Mouse (Mus musculus) Patski (cell line): ENCODE data around the gene Castor1. TPM values are rescaled to one million over a fixed set of nuclear protein-coding genes. Genes with fewer than 3 reads are reported as not detected.
"Not testable (repeated sequence)": the region's sequence is repeated elsewhere in the genome, so short reads cannot be mapped to it uniquely, and the experiment has no call there.

Source experiments
- ATAC-seq: fragments of 100-300 bp; one replicate; pipeline ENCODE4 v1.8.0; 2021
- CTCF ChIA-PET: fragments of 350-600 bp; sonication (Branson Sonifier 250); formaldehyde crosslinking; loops from one replicate; lab custom pipeline; 2022; ENCODE audit warnings: inconsistent platforms; lab: Charles Lee
- POLR2A ChIA-PET: fragments of 350-600 bp; sonication (Branson Sonifier 250); formaldehyde crosslinking; loops from one replicate; lab custom pipeline; 2022; ENCODE audit warnings: antibody characterized with exemption, inconsistent platforms; lab: Charles Lee
- DNase-seq: peaks from one replicate; pipeline ENCODE4 v3.0.0-alpha.2; 2011; ENCODE audit warnings: low read depth, low spot score
- H3K27me3 ChIP-seq: fragments of 371-371 bp; one replicate; pipeline ENCODE4 v1.5.1; 2021
- CTCF ChIP-seq: fragments of 100-300 bp; IDR thresholded peaks from one replicate; pipeline ENCODE4 v1.5.1; 2021
- in situ Hi-C: fragments of 300-500 bp; cut with MboI; formaldehyde crosslinking; loops from 3 replicates; pipeline ENCODE4 v1.11.1; 2018; ENCODE audit warnings: low pct_unique_long_range_greater_than_20kb, mixed read lengths
- polyA plus RNA-seq: library from polyadenylated mRNA; unstranded; gene quantifications from one replicate; pipeline ENCODE4 v1.2.3, GENCODE M21; 2021

Castor1 gene
- polyA plus RNA-seq = 0.35 TPM

DNA sequence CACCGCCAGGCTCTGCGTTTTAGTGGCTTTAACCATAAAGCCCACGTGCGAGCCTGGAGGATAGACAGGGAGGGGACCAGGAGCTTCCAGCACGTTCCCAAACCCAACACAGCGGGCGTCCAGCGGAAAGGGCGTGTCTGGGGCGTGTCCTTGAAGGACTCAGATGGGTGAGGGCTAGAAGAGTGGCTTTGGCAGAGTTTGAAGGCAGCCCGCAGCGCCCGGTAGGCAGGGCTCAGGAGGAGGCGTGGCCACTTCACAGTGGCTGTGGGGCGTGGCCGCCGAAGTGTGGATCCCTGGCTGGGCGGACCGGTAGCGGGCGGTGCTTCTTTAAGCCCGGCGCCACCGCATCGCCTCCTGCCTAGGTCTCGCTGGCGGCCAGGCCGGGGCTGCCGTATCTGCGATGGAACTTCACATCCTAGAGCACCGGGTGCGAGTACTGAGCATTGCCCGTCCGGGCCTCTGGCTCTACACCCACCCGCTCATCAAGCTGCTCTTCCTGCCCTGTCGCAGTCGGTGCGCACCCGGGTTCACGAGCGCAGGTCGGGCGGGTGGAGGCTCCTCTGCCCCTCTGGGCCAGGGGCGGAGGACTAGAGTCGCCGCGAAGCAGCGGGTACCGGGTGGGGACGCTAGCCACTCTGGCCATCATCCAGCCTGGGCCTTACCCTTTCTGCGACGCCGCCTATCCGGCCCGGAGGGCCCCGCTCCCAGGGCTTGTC lies at the start of gene Castor1:
Gene Castor1, plus strand, starts transcription at position 312 of the 716 bp plus-strand sequence.
- in situ Hi-C loops = loop anchor here (5.0 to 10.0 kb wide), 2 partner anchors 81 to 163 kb away; partner anchors contain the start of gene Rnf215
- H3K27me3 ChIP-seq = no peaks in the 10 kb centered on the region
- TF ChIP-seq CTCF = no peak
- ChIA-PET POLR2A (interaction anchor here (1.2 kb wide), 1 partner anchor 34 kb away, joined by 5 read pairs; no protein-coding TSS in a partner anchor), CTCF (interaction anchor here (1.0 to 2.0 kb wide), 7 partner anchors 8 to 100 kb away, joined by 4 to 24 read pairs (median 6); partner anchors contain the start of genes Lif and Rnf215)
- ATAC-seq (no peak), DNase-seq (no peak)

DNA sequence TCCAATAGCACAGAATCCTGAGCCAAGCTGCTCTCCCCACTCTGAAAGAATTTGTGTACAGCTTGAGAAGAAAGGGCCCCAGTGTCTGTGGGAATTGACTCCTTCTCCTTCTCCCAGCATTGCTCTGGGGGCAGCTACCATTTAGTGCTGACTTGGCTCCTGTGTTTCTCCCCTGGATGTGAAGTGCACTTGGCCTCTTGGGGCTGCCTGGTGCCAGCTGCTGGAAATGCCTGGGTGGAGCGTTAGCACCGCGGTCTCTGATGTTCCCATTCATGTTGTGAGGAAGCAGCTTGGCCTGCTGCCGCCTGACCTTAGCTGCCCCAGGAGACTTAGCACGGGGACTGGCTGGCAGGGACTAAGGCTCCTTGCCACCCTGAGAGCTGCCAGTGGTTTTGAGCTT lies 43.4 kb upstream of the Castor1 start:
- no peak for TF ChIP-seq CTCF
- POLR2A ChIA-PET = interaction anchor here (1.3 kb wide), 1 partner anchor 8 kb away, joined by 4 read pairs; no protein-coding TSS in a partner anchor
- in situ Hi-C loops = no loop called here

DNA sequence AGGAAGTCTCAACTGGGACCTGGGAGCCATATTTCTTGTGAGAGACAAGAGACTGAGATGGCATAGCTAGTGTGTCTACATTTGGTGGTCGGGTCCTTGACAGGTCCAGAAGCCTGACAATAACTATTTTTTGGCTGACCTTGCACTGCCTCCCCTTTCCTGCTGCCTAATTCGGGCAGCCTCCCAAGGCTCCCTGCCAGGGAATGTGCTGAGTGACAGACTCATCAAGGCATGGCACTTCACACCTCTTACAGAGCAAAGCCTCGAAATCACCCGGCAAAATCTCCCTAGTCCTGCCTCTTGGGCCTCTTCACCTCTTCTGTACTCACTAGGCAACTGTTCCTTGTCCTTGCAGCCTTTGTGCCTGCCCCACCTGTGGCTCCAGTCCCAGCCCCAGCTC lies 40.3 kb upstream of the Castor1 start:
- TF ChIP-seq CTCF = no peak
- DNase-seq (no peak), ATAC-seq (no peak)
- in situ Hi-C loops = no loop called here
- no peaks in the 10 kb centered on the region for H3K27me3 ChIP-seq
- CTCF ChIA-PET = no interaction called here
- POLR2A ChIA-PET = interaction anchor here (1.2 to 1.7 kb wide), 2 partner anchors 12 to 18 kb away, joined by 3 to 5 read pairs; partner anchors contain the start of genes Ccdc157 and Sf3a1

More for the DNA sequence above, 43.4 kb upstream of the Castor1 start:
- CTCF ChIA-PET = interaction anchor here (1.1 kb wide), 2 partner anchors 9 to 45 kb away, joined by 3 to 4 read pairs; no protein-coding TSS in a partner anchor
- no peaks in the 10 kb centered on the region for H3K27me3 ChIP-seq
- DNase-seq (no peak), ATAC-seq (no peak)

DNA sequence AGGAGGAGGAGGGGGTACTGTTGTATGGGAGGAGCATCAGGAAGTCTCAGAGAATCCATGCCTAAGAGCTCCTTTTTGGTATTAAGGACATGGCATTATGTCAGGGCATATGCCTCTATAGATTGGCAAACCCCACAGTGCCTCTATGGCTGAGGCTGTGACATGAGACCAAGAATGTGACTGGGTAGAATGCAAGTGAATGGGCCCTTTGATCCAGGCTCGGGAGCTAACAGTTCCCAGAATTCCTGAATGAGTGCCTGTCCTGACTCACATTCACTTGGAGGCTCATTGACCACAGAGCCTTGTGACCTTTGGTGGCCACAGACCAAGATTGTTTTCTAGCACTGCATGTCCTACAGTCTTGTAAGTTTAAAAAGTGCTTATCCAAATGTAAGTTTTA lies 36.0 kb upstream of the Castor1 start:
- in situ Hi-C loops = no loop called here
- no peak for TF ChIP-seq CTCF
- no peak for DNase-seq
- POLR2A ChIA-PET = interaction anchor here (1.3 to 1.8 kb wide), 3 partner anchors 8 to 34 kb away, joined by 4 read pairs; partner anchors contain the start of genes Ccdc157 and Sf3a1
- no peaks in the 10 kb centered on the region for H3K27me3 ChIP-seq
- no peak for ATAC-seq
- CTCF ChIA-PET = interaction anchor here (1.1 kb wide), 1 partner anchor 14 kb away, joined by 3 read pairs; no protein-coding TSS in a partner anchor

DNA sequence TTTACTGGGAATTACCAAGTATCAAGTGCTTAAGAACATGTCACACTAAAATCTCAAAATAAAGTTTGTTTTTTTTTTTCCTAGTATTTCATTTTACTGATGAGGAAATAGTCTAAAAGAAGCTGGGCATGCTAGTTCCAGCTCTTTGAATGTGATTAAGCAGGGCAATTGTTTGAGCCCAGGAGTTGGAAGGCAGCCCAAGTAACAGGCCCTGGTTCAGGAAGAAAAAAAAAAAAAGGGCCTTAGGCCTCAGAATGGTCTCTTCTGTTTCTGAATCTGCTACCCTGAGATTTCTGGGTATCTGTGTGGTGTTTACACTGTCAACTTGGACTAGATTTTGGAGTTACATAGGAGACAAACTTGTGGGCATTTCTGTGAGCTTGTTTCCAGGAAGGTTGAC lies 34.5 kb upstream of the Castor1 start:
- POLR2A ChIA-PET = interaction anchor here (0.8 to 1.3 kb wide), 3 partner anchors 9 to 35 kb away, joined by 4 to 5 read pairs (median 5); no protein-coding TSS in a partner anchor
- in situ Hi-C loops = no loop called here
- DNase-seq (no peak), ATAC-seq (no peak)
- TF ChIP-seq CTCF = no peak
- H3K27me3 ChIP-seq = no peaks in the 10 kb centered on the region
- CTCF ChIA-PET = interaction anchor here (1.0 to 2.2 kb wide), 11 partner anchors 10 to 49 kb away, joined by 3 to 11 read pairs (median 4); partner anchors contain the start of gene Castor1

DNA sequence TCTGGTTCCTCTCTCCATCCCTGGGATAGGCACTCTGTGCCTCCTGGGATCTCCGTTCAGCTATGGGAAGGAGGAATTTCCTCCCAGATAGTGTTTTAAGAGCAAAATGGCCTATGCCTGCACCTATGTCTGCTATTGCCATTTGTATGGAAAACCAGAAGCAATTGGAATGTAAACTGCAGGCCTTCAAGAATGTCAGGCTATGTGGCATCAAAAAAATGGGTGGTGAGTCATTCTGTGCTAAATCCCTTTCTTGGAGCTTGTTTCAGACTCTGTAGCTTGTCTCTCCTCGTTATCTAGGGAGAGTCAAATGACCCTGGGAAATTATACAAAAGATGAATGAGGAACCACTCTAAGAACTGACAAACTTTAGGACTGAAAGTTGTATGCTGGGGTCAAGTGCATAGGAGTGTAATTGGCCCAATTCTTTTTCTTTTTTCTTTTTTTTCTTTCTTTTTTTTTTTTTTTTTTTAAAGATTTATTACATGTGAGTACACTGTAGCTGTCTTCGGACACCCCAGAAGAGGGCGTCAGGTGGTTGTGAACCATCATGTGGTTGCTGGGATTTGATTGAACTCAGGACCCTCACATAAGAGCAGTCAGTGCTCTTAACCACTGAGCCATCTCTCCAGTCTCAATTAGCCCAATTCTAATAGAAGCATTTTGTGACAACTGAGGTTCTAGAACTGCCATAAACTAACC lies 33.6 kb upstream of the Castor1 start:
- no peak for TF ChIP-seq CTCF
- POLR2A ChIA-PET = interaction anchor here (1.0 kb wide), 1 partner anchor 35 kb away, joined by 5 read pairs; no protein-coding TSS in a partner anchor
- CTCF ChIA-PET = interaction anchor here (0.6 to 2.2 kb wide), 15 partner anchors 9 to 50 kb away, joined by 3 to 11 read pairs (median 4); partner anchors contain the start of gene Castor1
- in situ Hi-C loops = no loop called here
- ATAC-seq = peak; percentile 51
- no peaks in the 10 kb centered on the region for H3K27me3 ChIP-seq
- DNase-seq = no peak

DNA sequence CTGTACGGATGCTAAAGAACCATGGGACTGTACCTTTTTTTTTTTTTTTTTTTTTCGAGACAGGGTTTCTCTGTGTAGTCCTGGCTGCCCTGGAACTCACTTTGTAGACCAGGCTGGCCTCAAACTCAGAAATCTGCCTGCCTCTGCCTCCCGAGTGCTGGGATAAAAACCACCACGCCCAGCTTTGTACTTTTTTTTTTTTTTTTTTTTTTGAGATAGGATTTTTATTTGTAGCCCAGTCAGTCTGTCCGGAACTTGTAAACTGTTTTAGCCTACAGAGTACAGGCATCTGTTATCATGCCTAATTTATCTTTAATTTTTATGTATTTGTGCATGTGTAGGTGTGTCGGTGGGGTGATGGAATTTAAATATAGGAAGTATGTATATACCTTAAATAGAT lies 32.5 kb upstream of the Castor1 start:
- H3K27me3 ChIP-seq, ATAC-seq, in situ Hi-C loops, DNase-seq: not testable (repeated sequence)
- ChIA-PET CTCF (interaction anchor here (1.6 to 2.1 kb wide), 2 partner anchors 21 to 34 kb away, joined by 6 to 9 read pairs; no protein-coding TSS in a partner anchor), POLR2A (interaction anchor here (0.6 to 1.0 kb wide), 3 partner anchors 28 to 234 kb away, joined by 3 read pairs; no protein-coding TSS in a partner anchor)

DNA sequence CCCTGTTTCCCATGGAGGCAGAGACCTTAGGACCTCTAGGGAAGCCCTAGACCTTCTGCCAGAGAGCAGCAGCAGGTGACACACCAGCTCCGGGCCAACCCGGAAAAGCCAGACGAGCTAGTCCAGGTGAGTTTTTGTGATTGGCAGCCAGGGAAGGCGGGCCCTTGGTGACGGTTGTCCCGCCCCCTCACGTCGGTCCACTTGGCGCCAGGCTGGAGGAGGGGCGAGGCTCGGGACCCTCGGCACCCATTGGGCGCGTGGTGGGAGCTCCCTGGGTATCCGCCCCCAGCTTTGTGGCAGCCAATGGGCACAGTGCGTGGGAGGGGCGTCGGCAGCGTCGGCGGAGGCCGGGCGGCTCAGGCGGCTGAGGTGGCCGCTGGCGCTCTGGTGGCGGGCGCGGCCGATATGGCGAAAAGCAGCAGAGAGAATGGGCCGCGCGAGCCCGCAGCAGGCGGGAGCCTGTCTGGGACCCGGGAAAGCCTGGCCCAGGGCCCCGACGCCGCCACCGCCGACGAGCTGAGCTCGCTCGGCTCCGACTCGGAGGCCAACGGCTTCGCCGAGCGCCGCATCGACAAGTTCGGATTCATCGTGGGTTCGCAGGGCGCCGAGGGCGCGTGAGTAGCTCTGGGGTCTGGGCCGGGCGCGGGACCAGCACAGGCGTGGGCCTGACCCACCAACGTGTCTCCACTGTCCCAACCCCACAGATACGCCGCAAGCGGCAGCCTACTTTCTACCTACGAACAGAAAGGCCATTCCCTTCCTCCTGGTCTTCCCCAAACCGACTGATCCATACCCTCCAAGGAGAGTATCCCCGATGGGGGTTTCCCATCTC lies 31.3 kb upstream of the Castor1 start, which contains the start of gene Tbc1d10a:
Gene Tbc1d10a, plus strand, starts transcription at position 304 of the 832 bp plus-strand sequence.
- TF ChIP-seq CTCF = no peak
- no peaks in the 10 kb centered on the region for H3K27me3 ChIP-seq
- peak; percentile 85 for ATAC-seq
- peak; percentile 83 for DNase-seq
- in situ Hi-C loops = no loop called here
- ChIA-PET CTCF (interaction anchor here (0.9 to 2.1 kb wide), 8 partner anchors 9 to 72 kb away, joined by 3 to 9 read pairs (median 4); no protein-coding TSS in a partner anchor), POLR2A (interaction anchor here (0.9 to 2.0 kb wide), 6 partner anchors 10 to 100 kb away, joined by 3 to 6 read pairs (median 4); no protein-coding TSS in a partner anchor)

DNA sequence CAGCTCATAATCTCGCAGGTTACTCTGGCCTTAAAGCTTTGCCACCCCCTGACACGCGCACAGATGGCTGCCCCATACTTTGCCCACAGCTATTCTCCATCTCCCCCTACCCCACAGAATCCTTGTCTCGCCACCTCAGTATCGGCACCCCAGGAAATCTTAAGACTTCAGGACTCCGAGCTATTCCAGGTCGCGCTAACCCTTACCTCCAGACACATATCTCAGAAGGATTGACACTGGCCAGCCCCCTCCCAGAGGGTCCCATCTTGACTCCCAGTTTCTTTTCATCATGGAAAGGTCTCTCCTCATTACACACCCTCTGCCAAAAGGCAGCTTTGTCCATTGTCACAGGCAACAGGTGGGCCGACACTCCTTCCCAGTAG lies 30.7 kb upstream of the Castor1 start:
- ChIA-PET CTCF (interaction anchor here (0.9 to 2.1 kb wide), 8 partner anchors 8 to 72 kb away, joined by 3 to 9 read pairs (median 4); no protein-coding TSS in a partner anchor), POLR2A (interaction anchor here (0.9 to 2.0 kb wide), 4 partner anchors 9 to 32 kb away, joined by 4 to 6 read pairs (median 4); no protein-coding TSS in a partner anchor)
- in situ Hi-C loops = no loop called here
- no peak for TF ChIP-seq CTCF
- ATAC-seq = no peak
- DNase-seq = no peak
- H3K27me3 ChIP-seq = no peaks in the 10 kb centered on the region
